Mouse (Mus musculus) ES-E14 (cell line): ENCODE measurements around the gene Znrf3. TPM values are rescaled to one million over a fixed set of nuclear protein-coding genes. Genes with fewer than 3 reads are reported as not detected.

Experiments used
- DNase-seq: peaks from one replicate; pipeline ENCODE4 v3.0.0-alpha.2; 2013; ENCODE audit warnings: low read depth, low spot score
- H3K27ac ChIP-seq: 2 replicates; pipeline ENCODE4 v1.5.1; 2012; ENCODE audit warnings: low read depth, mild to moderate bottlenecking, low read length, moderate library complexity, mixed read lengths; ENCODE audit not compliant: poor library complexity, insufficient read depth, severe bottlenecking
- H3K36me3 ChIP-seq: 2 replicates; pipeline ENCODE4 v1.6.1; 2012; ENCODE audit warnings: mild to moderate bottlenecking, low read length, moderate library complexity, mixed read lengths; ENCODE audit not compliant: control insufficient read depth, poor library complexity, insufficient read depth, severe bottlenecking
- H3K4me1 ChIP-seq, 2 experiments: fragments of 150-350 bp in 1 of 2; sonication (generic) in 1 of 2; 2 replicates each; pipeline ENCODE4 v1.6.1; 2012; ENCODE audit warnings: low read length in 2 of 2, mild to moderate bottlenecking in 1 of 2, mixed read lengths in 1 of 2; ENCODE audit not compliant: control insufficient read depth in 2 of 2, insufficient read depth in 2 of 2, poor library complexity in 1 of 2
- H3K4me3 ChIP-seq, 2 experiments: fragments of 150-350 bp in 1 of 2; sonication (generic) in 1 of 2; 2 replicates each; pipeline ENCODE4 v1.5.1; 2012; ENCODE audit warnings: low read length in 2 of 2, low read depth in 1 of 2, mild to moderate bottlenecking in 1 of 2, mixed read lengths in 1 of 2; ENCODE audit not compliant: insufficient read depth in 1 of 2, poor library complexity in 1 of 2, severe bottlenecking in 1 of 2
- H3K9ac ChIP-seq: 2 replicates; pipeline ENCODE4 v1.6.1; 2012; ENCODE audit warnings: low read depth, mild to moderate bottlenecking, low read length, mixed read lengths; ENCODE audit not compliant: poor library complexity, insufficient read depth, severe bottlenecking
- H3K9me3 ChIP-seq: fragments of 150-350 bp; sonication (generic); 2 replicates; pipeline ENCODE4 v1.6.1; 2012; ENCODE audit warnings: low read depth, mild to moderate bottlenecking, low read length; ENCODE audit not compliant: control insufficient read depth, insufficient read depth
- CHD2 ChIP-seq: IDR thresholded peaks from 2 replicates; pipeline ENCODE4 v1.6.1; 2014; ENCODE audit warnings: mild to moderate bottlenecking, low read depth, low read length, inconsistent platforms
- HCFC1 ChIP-seq: IDR thresholded peaks from 2 replicates; pipeline ENCODE4 v1.6.1; 2012; ENCODE audit warnings: low read length, inconsistent platforms, borderline replicate concordance; ENCODE audit not compliant: insufficient read depth
- MAFK ChIP-seq: IDR thresholded peaks from 2 replicates; pipeline ENCODE4 v1.6.1; 2014; ENCODE audit warnings: mild to moderate bottlenecking, low read depth, low read length, inconsistent platforms; ENCODE audit not compliant: insufficient read depth
- ZC3H11A ChIP-seq: IDR thresholded peaks from 2 replicates; pipeline ENCODE4 v1.6.1; 2012; ENCODE audit warnings: low read depth, mild to moderate bottlenecking, inconsistent platforms, low read length, borderline replicate concordance
- ZNF384 ChIP-seq: IDR thresholded peaks from 2 replicates; pipeline ENCODE4 v1.6.1; 2012; ENCODE audit warnings: low read depth, low read length, inconsistent platforms
- in situ Hi-C, 2 experiments: fragments of 600-800 bp; cut with MboI; formaldehyde crosslinking; loops; one replicate each; pipeline ENCODE4 v1.15.1; 2025; ENCODE audit warnings: low sequenced_read_pairs in 2 of 2, inconsistent platforms in 1 of 2; ENCODE audit not compliant: unreplicated experiment in 2 of 2
- total RNA-seq: library from RNA; depleted of rRNA; stranded (reverse); fragments of 300-350 nt; gene quantifications from 2 replicates; pipeline ENCODE4 v1.2.3, GENCODE M21; 2012

Znrf3 gene
- total RNA-seq, 1 experiment: 15.4 TPM

GRCm38 (mm10) chr11:5415617-5416338 is 28.9 kb downstream of the Znrf3 start:
- Histone ChIP-seq H3K9me3 (no peaks in the 10 kb centered on the region), H3K4me3 (no peak overlapping the region), H3K9ac (no peak overlapping the region), H3K36me3 (no peaks in the 10 kb centered on the region), H3K4me1 (peaks cover 9 to 18% of the 10 kb centered on the region in 2 experiments), H3K27ac (no peak overlapping the region)
- no peak for TF ChIP-seq ZC3H11A
- TF ChIP-seq MAFK: no peak
- no peak for TF ChIP-seq HCFC1
- no peak for TF ChIP-seq CHD2
- TF ChIP-seq ZNF384: no peak
- in situ Hi-C loops: no loop called here
- no peak for DNase-seq

GRCm38 (mm10) chr11:5414856-5415616 is 29.6 kb downstream of the Znrf3 start:
- no peaks in the 10 kb centered on the region for H3K9me3 ChIP-seq
- H3K36me3 ChIP-seq: no peaks in the 10 kb centered on the region
- peaks cover 9 to 18% of the 10 kb centered on the region in 2 experiments for H3K4me1 ChIP-seq
- TF ChIP-seq CHD2: no peak
- DNase-seq: no peak
- H3K27ac ChIP-seq: no peak overlapping the region; the same call in 1 of the 2 replicates
- no peak overlapping the region for H3K9ac ChIP-seq
- no peak overlapping the region for H3K4me3 ChIP-seq
- in situ Hi-C loops: no loop called here

GRCm38 (mm10) chr11:5412644-5413190 is 31.9 kb downstream of the Znrf3 start:
- DNase-seq: no peak
- in situ Hi-C loops: no loop called here
- Histone ChIP-seq H3K4me3 (no peak overlapping the region), H3K9me3 (no peaks in the 10 kb centered on the region), H3K27ac (no peak overlapping the region), H3K9ac (no peak overlapping the region), H3K4me1 (peaks cover 9 to 18% of the 10 kb centered on the region in 2 experiments), H3K36me3 (no peaks in the 10 kb centered on the region)
- TF ChIP-seq MAFK (no peak), ZNF384 (no peak), ZC3H11A (no peak), HCFC1 (no peak), CHD2 (no peak)

GRCm38 (mm10) chr11:5411577-5411976 is 33.1 kb downstream of the Znrf3 start:
- peak; percentile 50 for DNase-seq
- peaks cover 9 to 18% of the 10 kb centered on the region in 2 experiments for H3K4me1 ChIP-seq
- H3K27ac ChIP-seq: no peak overlapping the region
- in situ Hi-C loops: no loop called here
- no peaks in the 10 kb centered on the region for H3K9me3 ChIP-seq
- no peaks in the 10 kb centered on the region for H3K36me3 ChIP-seq
- TF ChIP-seq HCFC1 (no peak), CHD2 (no peak), ZC3H11A (no peak), MAFK (no peak), ZNF384 (peak; percentile 47)
- no peak overlapping the region for H3K4me3 ChIP-seq
- H3K9ac ChIP-seq: no peak overlapping the region

GRCm38 (mm10) chr11:5404180-5404579 is 40.5 kb downstream of the Znrf3 start:
- Histone ChIP-seq H3K4me3 (no peak overlapping the region), H3K9ac (no peak overlapping the region), H3K36me3 (no peaks in the 10 kb centered on the region), H3K9me3 (no peaks in the 10 kb centered on the region), H3K4me1 (no peaks in the 10 kb centered on the region), H3K27ac (no peak overlapping the region)
- no peak for TF ChIP-seq MAFK
- no peak for TF ChIP-seq ZNF384
- no peak for TF ChIP-seq CHD2
- TF ChIP-seq HCFC1: no peak
- no peak for TF ChIP-seq ZC3H11A
- no peak for DNase-seq
- in situ Hi-C loops: no loop called here
